Mouse (Mus musculus) heart, embryonic 13.5 days (tissue): Measurements from ENCODE around the gene Rps15. TPM values are rescaled to one million over a fixed set of nuclear protein-coding genes. Genes with fewer than 3 reads are reported as not detected.
A peak's percentile ranks its signal among the peaks of the same experiment; 100 is the strongest.

ENCODE experiments used
- ATAC-seq: fragments of 200-750 bp; cut with Nextera tagmentation; 2 replicates; pipeline ENCODE4 v1.8.0; 2017; ENCODE audit warnings: moderate TSS enrichment; ENCODE audit not compliant: insufficient number of reproducible peaks, low FRiP score, low TSS enrichment; ENCODE audit errors: extremely low read depth
- H3K27ac ChIP-seq: fragments of 300-500 bp; sonication (generic); replicated peaks from 2 replicates; pipeline ENCODE4 v1.5.1; 2015; ENCODE audit warnings: moderate library complexity, mild to moderate bottlenecking, inconsistent platforms
- H3K27me3 ChIP-seq: fragments of 300-500 bp; sonication (generic); replicated peaks from 2 replicates; pipeline ENCODE4 v1.6.1; 2015; ENCODE audit warnings: mild to moderate bottlenecking, inconsistent platforms
- H3K36me3 ChIP-seq: fragments of 300-500 bp; sonication (generic); 2 replicates; pipeline ENCODE4 v1.6.1; 2015; ENCODE audit warnings: mild to moderate bottlenecking, inconsistent platforms
- H3K4me1 ChIP-seq: fragments of 300-500 bp; sonication (generic); 2 replicates; pipeline ENCODE4 v1.6.1; 2015; ENCODE audit warnings: inconsistent platforms
- H3K4me2 ChIP-seq: fragments of 300-500 bp; sonication (generic); 2 replicates; pipeline ENCODE4 v1.6.1; 2015; ENCODE audit warnings: inconsistent platforms, mild to moderate bottlenecking, moderate library complexity
- H3K4me3 ChIP-seq: fragments of 300-500 bp; sonication (generic); 2 replicates; pipeline ENCODE4 v1.5.1; 2015; ENCODE audit warnings: moderate library complexity, mild to moderate bottlenecking, inconsistent platforms
- H3K9ac ChIP-seq: fragments of 300-500 bp; sonication (generic); 2 replicates; pipeline ENCODE4 v1.6.1; 2015; ENCODE audit warnings: inconsistent platforms, mild to moderate bottlenecking, moderate library complexity
- H3K9me3 ChIP-seq: fragments of 300-500 bp; sonication (generic); 2 replicates; pipeline ENCODE4 v1.6.1; 2016; ENCODE audit warnings: inconsistent platforms
- WGBS: fragments of 180-500 bp; shearing (Covaris S2); methylation state at CpG from one replicate; pipeline ENCODE4 v1.1.7; 2015; ENCODE audit warnings: mixed read lengths; 5-methylcytosine and 5-hydroxymethylcytosine counted together
- polyA plus RNA-seq: library from polyadenylated mRNA; unstranded; fragments of >200 nt; fragmentation: Nextera tagmentation; extraction: Ambion mirVana; gene quantifications from 2 replicates; pipeline ENCODE4 v1.2.1, GENCODE M21; 2015

Gene Rps15
- polyA plus RNA-seq, 1 experiment from 2014 or later, result 621 TPM

DNA sequence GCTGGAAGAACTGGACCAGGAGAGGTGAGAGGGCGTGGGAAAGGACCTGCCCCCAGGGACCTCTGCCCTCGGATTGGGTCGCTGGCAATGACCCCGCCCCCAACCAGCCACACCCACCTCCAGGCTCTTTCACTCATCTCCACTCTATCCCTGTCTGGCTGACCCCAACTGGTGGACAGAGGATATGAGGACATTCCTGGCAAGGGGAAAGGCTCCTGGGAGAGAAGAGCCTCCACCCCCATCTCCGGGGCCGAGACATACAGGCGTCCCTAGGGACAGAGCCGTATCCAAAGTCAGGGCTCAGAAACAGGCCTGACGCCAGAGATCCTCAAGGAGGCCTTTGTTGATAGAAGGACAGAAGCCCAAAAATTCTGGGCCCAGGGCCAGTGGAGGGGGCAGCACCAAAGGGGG lies 10.2 kb downstream of the Rps15 start:
- peak overlapping the region; percentile 36; the same call in 1 of the 2 replicates for H3K27ac ChIP-seq
- peak overlapping the region; percentile 35 for H3K4me2 ChIP-seq
- 0 out of 2 replicates have a peak overlapping the region, but pooled peaks have one; percentile 14 for H3K9ac ChIP-seq
- no peaks in the 10 kb centered on the region for H3K36me3 ChIP-seq
- ATAC-seq, result peak; percentile 12; the same call in 1 of the 2 replicates
- peaks cover 18% of the 10 kb centered on the region for H3K4me1 ChIP-seq
- H3K9me3 ChIP-seq, result no peaks in the 10 kb centered on the region
- peak overlapping the region; percentile 16; the same call in 1 of the 2 replicates for H3K4me3 ChIP-seq
- WGBS, result 9% methylated on average over 9 of the region's 9 CpGs
- H3K27me3 ChIP-seq, result peaks cover 99% of the 10 kb centered on the region

DNA sequence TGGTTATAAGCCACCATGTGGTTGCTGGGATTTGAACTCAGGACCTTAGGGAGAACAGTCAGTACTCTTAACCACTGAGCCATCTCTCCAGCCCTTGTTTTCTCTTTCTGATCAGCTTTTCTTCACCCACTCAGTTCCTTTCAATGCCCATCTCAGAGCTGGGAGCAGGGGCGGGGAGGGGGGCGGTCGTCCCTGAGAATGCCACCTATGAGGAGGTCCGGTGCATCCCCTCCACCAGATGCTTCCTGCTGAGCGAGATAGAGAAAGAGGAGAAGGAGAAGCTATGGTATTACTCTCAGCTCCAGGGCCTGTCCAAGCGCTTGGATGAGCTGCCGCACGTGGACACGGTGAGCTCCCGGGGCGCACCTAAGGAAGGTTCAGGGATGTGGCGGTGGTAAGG lies 12.2 kb downstream of the Rps15 start:
- WGBS, result 20% methylated on average over 12 of the region's 12 CpGs
- Histone ChIP-seq H3K4me1 (peaks cover 15% of the 10 kb centered on the region), H3K4me3 (peak overlapping the region; percentile 17; the same call in 1 of the 2 replicates), H3K36me3 (no peaks in the 10 kb centered on the region), H3K9ac (no peak overlapping the region), H3K9me3 (no peaks in the 10 kb centered on the region), H3K27ac (no peak overlapping the region), H3K4me2 (peak overlapping the region; percentile 41), H3K27me3 (peaks cover 99% of the 10 kb centered on the region)
- no peak for ATAC-seq

DNA sequence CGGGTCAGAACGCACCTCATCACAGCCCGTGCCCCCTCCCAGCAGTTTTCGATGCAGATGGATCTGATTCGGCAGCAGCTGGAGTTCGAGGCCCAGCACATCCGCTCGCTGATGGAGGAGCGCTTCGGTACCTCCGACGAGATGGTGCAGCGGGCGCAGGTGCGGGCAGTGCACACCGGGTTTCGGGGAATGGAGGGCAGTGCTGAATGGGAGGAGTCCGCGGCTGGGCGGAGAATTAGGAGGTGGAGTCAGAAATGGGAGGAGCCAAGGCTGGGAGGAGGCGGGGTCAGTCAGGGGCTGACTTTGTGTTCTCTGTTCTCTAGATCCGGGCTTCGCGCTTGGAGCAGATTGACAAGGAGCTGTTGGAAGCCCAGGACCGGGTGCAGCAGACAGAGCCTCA lies 12.6 kb downstream of the Rps15 start:
- H3K9ac ChIP-seq, result no peak overlapping the region
- WGBS, result 11% methylated on average over 25 of the region's 25 CpGs
- ATAC-seq, result peak; percentile 10; the same call in 1 of the 2 replicates
- H3K36me3 ChIP-seq, result no peaks in the 10 kb centered on the region
- peaks cover 99% of the 10 kb centered on the region for H3K27me3 ChIP-seq
- peaks cover 15% of the 10 kb centered on the region for H3K4me1 ChIP-seq
- peak overlapping the region; percentile 41 for H3K4me2 ChIP-seq
- no peaks in the 10 kb centered on the region for H3K9me3 ChIP-seq
- no peak overlapping the region for H3K27ac ChIP-seq
- peak overlapping the region; percentile 17; the same call in 1 of the 2 replicates for H3K4me3 ChIP-seq

DNA sequence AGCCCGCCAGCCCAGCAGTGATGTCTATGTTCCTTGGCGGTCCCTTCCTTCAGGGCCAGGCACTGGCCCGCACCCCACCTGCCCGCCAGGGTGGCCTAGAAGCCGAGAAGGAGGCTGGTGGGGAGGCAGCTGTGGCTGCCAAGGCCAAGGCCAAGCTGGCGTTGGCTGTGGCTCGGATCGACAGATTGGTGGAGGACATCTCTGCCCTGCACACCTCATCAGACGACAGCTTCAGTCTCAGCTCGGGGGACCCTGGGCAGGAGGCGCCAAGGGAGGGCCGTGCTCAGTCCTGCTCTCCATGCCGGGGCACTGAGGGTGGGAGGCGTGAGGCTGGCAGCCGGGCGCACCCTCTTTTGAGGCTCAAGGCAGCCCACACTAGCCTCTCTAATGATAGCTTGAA lies 19.3 kb downstream of the Rps15 start:
- Histone ChIP-seq H3K36me3 (no peaks in the 10 kb centered on the region), H3K9ac (no peak overlapping the region), H3K4me1 (peaks cover 37% of the 10 kb centered on the region), H3K27me3 (peaks cover 100% of the 10 kb centered on the region), H3K4me2 (no peak overlapping the region), H3K9me3 (no peaks in the 10 kb centered on the region), H3K4me3 (no peak overlapping the region), H3K27ac (no peak overlapping the region)
- ATAC-seq, result no peak
- WGBS, result 69% methylated on average over 16 of the region's 16 CpGs

DNA sequence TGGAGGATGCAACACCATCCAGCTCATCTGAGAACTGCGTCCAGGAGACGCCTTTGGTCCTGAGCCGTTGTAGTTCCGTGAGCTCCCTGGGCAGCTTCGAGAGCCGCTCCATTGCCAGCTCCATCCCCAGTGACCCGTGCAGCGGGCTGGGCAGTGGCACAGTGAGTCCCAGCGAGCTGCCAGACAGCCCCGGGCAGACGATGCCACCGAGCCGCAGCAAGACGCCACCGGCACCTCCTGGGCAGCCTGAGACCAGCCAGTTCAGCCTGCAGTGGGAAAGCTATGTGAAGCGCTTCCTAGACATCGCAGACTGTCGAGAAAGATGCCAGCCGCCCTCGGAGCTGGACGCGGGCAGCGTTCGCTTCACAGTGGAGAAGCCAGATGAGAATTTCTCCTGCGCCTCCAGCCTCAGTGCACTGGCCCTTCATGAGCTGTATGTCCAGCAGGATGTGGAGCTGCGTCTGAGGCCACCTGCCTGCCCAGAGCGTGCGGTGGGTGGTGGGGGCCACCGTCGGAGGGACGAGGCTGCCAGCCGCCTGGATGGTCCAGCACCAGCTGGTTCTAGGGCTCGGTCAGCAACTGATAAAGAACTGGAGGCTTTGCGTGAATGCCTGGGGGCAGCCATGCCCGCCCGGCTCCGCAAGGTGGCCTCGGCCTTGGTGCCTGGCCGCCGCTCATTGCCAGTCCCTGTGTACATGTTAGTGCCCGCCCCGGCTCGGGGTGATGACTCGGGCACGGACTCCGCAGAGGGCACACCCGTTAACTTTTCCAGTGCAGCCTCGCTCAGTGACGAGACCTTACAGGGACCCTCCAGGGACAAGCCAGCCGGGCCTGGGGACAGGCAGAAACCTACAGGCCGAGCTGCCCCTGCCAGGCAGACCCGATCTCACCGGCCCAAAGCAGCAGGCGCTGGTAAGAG lies 20.6 kb downstream of the Rps15 start:
- WGBS, result 54% methylated on average over 54 of the region's 54 CpGs
- H3K36me3 ChIP-seq, result peaks cover 7% of the 10 kb centered on the region
- no peak overlapping the region for H3K27ac ChIP-seq
- no peak for ATAC-seq
- H3K27me3 ChIP-seq, result peaks cover 100% of the 10 kb centered on the region
- H3K4me1 ChIP-seq, result peaks cover 50% of the 10 kb centered on the region
- H3K9me3 ChIP-seq, result no peaks in the 10 kb centered on the region
- no peak overlapping the region for H3K4me2 ChIP-seq
- no peak overlapping the region for H3K4me3 ChIP-seq
- peak overlapping the region; percentile 59; the same call in 1 of the 2 replicates for H3K9ac ChIP-seq

DNA sequence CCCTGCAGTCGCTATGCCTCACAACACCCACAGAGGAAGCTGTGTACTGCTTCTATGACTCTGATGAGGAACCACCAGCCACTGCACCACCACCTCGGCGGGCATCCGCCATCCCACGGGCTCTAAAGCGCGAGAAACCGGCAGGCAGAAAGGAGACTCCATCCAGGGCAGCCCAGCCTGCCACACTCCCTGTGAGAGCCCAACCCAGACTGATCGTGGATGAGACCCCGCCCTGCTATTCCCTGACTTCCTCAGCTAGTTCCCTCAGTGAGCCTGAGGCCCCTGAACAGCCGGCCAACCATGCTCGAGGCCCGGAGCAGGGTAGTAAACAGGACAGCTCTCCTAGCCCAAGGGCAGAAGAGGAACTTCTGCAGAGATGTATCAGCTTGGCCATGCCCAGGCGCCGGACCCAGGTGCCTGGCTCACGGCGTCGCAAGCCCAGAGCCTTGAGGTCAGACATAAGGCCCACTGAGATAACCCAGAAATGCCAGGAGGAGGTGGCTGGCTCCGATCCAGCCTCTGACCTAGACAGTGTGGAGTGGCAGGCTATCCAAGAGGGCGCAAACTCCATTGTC lies 21.5 kb downstream of the Rps15 start:
- Histone ChIP-seq H3K4me2 (peak overlapping the region; percentile 33), H3K36me3 (peaks cover 16% of the 10 kb centered on the region), H3K4me3 (peak overlapping the region; percentile 18), H3K9ac (peak overlapping the region; percentile 59), H3K4me1 (peaks cover 50% of the 10 kb centered on the region), H3K9me3 (no peaks in the 10 kb centered on the region), H3K27ac (no peak overlapping the region), H3K27me3 (peaks cover 97% of the 10 kb centered on the region)
- 23% methylated on average over 20 of the region's 20 CpGs for WGBS
- no peak for ATAC-seq

DNA sequence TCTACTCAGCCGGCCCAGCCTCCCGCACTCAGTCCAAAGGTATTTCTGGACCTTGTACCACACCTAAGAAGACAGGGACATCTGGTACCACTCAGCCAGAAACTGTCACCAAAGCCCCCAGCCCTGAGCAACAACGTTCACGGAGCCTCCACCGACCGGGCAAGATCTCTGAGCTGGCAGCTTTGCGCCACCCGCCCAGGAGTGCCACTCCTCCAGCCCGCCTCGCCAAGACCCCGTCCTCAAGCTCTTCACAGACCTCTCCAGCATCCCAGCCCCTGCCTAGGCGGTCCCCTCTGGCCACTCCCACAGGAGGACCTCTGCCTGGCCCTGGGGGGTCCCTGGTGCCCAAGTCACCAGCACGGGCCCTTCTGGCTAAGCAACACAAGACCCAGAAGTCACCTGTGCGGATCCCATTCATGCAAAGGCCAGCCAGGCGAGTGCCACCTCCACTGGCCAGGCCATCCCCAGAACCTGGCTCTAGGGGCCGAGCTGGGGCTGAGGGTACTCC lies 22.3 kb downstream of the Rps15 start:
- 37% methylated on average over 16 of the region's 16 CpGs for WGBS
- Histone ChIP-seq H3K4me1 (peaks cover 56% of the 10 kb centered on the region), H3K27ac (no peak overlapping the region), H3K4me3 (peak overlapping the region; percentile 18; the same call in 1 of the 2 replicates), H3K9me3 (no peaks in the 10 kb centered on the region), H3K9ac (peak overlapping the region; percentile 59), H3K4me2 (no peak overlapping the region), H3K36me3 (peaks cover 20% of the 10 kb centered on the region), H3K27me3 (peaks cover 89% of the 10 kb centered on the region)
- no peak for ATAC-seq

DNA sequence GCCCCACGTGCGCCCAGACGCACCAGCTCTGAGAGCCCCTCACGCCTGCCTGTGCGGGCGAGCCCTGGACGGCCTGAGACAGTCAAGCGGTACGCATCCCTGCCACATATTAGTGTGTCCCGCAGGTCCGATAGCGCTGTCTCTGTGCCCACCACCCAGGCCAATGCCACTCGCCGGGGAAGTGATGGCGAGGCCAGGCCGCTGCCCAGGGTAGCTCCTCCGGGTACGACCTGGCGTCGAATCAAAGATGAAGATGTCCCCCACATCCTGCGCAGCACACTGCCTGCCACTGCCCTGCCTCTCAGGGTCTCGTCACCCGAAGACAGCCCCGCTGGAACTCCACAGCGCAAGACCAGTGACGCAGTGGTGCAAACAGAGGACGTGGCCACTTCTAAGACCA lies 23.1 kb downstream of the Rps15 start:
- WGBS, result 37% methylated on average over 27 of the region's 27 CpGs
- no peak for ATAC-seq
- Histone ChIP-seq H3K27ac (no peak overlapping the region), H3K36me3 (peaks cover 20% of the 10 kb centered on the region), H3K4me1 (peaks cover 59% of the 10 kb centered on the region), H3K4me3 (0 out of 2 replicates have a peak overlapping the region, but pooled peaks have one; percentile 6), H3K9ac (peak overlapping the region; percentile 51), H3K27me3 (peaks cover 81% of the 10 kb centered on the region), H3K9me3 (no peaks in the 10 kb centered on the region), H3K4me2 (no peak overlapping the region)

DNA sequence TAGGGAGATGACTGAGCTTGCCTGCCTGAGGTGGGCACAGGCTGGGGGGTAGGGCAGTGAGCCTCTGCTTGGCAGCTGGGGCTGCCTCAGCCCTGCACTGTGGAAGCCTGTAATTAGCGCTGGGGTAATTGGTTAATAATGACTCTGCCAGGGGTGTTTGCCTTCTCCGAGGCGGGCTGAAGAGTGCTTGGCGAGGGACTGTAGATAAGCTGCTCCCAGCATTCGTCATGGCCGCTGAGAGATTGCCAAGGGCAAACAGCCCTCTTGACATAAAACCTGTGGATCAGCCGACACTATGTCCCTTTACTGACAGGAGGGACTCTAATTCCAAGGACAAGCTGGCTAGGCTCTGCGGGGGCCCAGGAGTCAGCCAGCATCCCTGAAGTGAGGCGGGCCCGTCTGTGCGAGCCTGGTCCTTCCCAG lies 24.1 kb downstream of the Rps15 start:
- Histone ChIP-seq H3K4me2 (peak overlapping the region; percentile 33), H3K9me3 (no peaks in the 10 kb centered on the region), H3K36me3 (peaks cover 20% of the 10 kb centered on the region), H3K27ac (peak overlapping the region; percentile 10), H3K9ac (peak overlapping the region; percentile 51), H3K27me3 (peaks cover 71% of the 10 kb centered on the region), H3K4me1 (peaks cover 62% of the 10 kb centered on the region), H3K4me3 (no peak overlapping the region)
- 13% methylated on average over 11 of the region's 11 CpGs for WGBS
- ATAC-seq, result no peak

DNA sequence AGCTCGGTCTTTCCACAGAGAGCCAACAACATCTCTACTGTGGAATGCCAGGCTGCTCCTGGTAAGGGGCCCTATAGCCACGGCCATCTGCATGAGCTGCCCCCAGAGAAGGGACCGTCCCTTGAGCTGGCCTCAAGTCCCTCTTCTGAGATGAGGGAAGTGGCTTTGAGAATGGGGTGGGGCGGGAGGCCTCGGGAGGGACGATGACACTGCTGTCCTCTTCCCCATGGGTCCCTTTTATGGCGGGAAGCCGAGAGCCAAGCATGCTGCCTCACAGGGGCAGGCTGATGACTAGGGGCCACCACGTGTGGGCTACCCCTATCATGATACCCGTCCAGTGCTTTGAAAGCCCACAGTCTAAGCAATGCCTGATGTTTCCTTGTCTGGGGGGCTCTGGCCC lies 24.8 kb downstream of the Rps15 start:
- 52% methylated on average over 10 of the region's 10 CpGs for WGBS
- no peak overlapping the region for H3K4me3 ChIP-seq
- H3K27me3 ChIP-seq, result peaks cover 66% of the 10 kb centered on the region
- H3K27ac ChIP-seq, result peak overlapping the region; percentile 10; the same call in 1 of the 2 replicates
- H3K9ac ChIP-seq, result peak overlapping the region; percentile 51
- peaks cover 20% of the 10 kb centered on the region for H3K36me3 ChIP-seq
- H3K4me1 ChIP-seq, result peaks cover 62% of the 10 kb centered on the region
- peak overlapping the region; percentile 33 for H3K4me2 ChIP-seq
- no peaks in the 10 kb centered on the region for H3K9me3 ChIP-seq
- no peak for ATAC-seq

DNA sequence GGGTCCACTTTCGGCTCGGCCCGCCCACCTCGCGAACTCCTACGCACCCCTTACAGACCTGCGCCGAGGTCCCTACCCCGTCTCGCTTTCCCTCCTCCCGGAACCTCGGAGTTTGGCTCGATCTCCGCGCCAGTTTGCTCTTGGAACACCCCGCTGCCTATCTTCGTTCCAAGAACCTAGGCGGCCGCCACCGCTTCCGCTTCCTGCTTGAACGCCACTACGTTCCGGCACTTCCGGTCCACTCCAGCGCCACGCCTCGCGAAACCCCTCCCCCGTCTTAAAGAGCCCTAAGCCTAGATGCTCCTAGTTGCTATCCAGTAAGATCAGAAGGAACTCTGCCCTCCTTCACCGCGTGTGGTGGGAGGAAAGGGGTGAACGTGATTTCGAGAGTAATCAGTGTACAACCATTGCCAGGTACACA lies 28.1 kb downstream of the Rps15 start, which contains the start of gene 2310011J03Rik:
TSS of gene 2310011J03Rik (minus strand) at position 198 of the 421 bp plus-strand sequence.
- Histone ChIP-seq H3K36me3 (peaks cover 20% of the 10 kb centered on the region), H3K4me3 (peak within 1 kb of the TSS; percentile 96), H3K4me1 (peaks cover 54% of the 10 kb centered on the region), H3K4me2 (peak within 1 kb of the TSS; percentile 93), H3K27me3 (peaks cover 52% of the 10 kb centered on the region), H3K9me3 (no peaks in the 10 kb centered on the region), H3K27ac (peak within 1 kb of the TSS; percentile 72), H3K9ac (peak within 1 kb of the TSS; percentile 92)
- no peak for ATAC-seq
- under 1% methylated on average over 34 of the region's 34 CpGs for WGBS
